Mouse (Mus musculus) kidney, postnatal 0 days (tissue): Measurements from ENCODE around the gene Cradd. TPM values are rescaled to one million over a fixed set of nuclear protein-coding genes. Genes with fewer than 3 reads are reported as not detected.

Experiments
- ATAC-seq: fragments of 200-750 bp; cut with Nextera tagmentation; replicated peaks from 2 replicates; pipeline ENCODE4 v1.8.0; 2017; ENCODE audit warnings: low read depth, moderate number of reproducible peaks, moderate TSS enrichment, moderate library complexity; ENCODE audit not compliant: low FRiP score
- DNase-seq: peaks from one replicate; pipeline ENCODE4 v3.0.0-alpha.2; 2016; ENCODE audit warnings: low spot score
- H3K27ac ChIP-seq: fragments of 300-500 bp; sonication (generic); 2 replicates; pipeline ENCODE4 v1.5.1; 2014; ENCODE audit warnings: mild to moderate bottlenecking
- H3K27me3 ChIP-seq: fragments of 300-500 bp; sonication (generic); 2 replicates; pipeline ENCODE4 v1.6.1; 2014; ENCODE audit warnings: low read length, mixed read lengths; ENCODE audit not compliant: insufficient read depth
- H3K36me3 ChIP-seq: fragments of 300-500 bp; sonication (generic); 2 replicates; pipeline ENCODE4 v1.6.1; 2014; ENCODE audit warnings: low read length, mixed read lengths; ENCODE audit not compliant: insufficient read depth
- H3K4me1 ChIP-seq: fragments of 300-500 bp; sonication (generic); replicated peaks from 2 replicates; pipeline ENCODE4 v1.6.1; 2014; ENCODE audit warnings: antibody characterized with exemption, low read length, mixed read lengths; ENCODE audit not compliant: insufficient read depth
- H3K4me2 ChIP-seq: fragments of 300-500 bp; sonication (generic); 2 replicates; pipeline ENCODE4 v1.6.1; 2014; ENCODE audit warnings: mild to moderate bottlenecking, low read length, moderate library complexity, mixed read lengths
- H3K4me3 ChIP-seq: fragments of 300-500 bp; sonication (generic); replicated peaks from 2 replicates; pipeline ENCODE4 v1.5.1; 2014; ENCODE audit warnings: low read depth, low read length
- H3K9ac ChIP-seq: fragments of 300-500 bp; sonication (generic); 2 replicates; pipeline ENCODE4 v1.6.1; 2014; ENCODE audit warnings: low read depth, low read length
- H3K9me3 ChIP-seq: fragments of 300-500 bp; sonication (generic); replicated peaks from 2 replicates; pipeline ENCODE4 v1.6.1; 2016; ENCODE audit warnings: low read length, inconsistent platforms, mixed read lengths
- CTCF ChIP-seq: IDR thresholded peaks from 2 replicates; pipeline ENCODE4 v1.5.1; 2016; ENCODE audit warnings: antibody characterized with exemption, low read depth, mild to moderate bottlenecking, moderate library complexity
- WGBS: fragments of 180-500 bp; shearing (Covaris S2); extraction: QIAGEN DNeasy Blood & Tissue Kit; methylation state at CpG from one replicate; pipeline ENCODE4 v1.1.7; 2014; 5-methylcytosine and 5-hydroxymethylcytosine counted together
- polyA plus RNA-seq: library from polyadenylated mRNA; unstranded; fragments of >200 nt; fragmentation: Nextera tagmentation; extraction: Ambion mirVana; gene quantifications from 2 replicates; pipeline ENCODE4 v1.2.1, GENCODE M21; 2015

Gene Cradd
- polyA plus RNA-seq, 1 experiment from 2014 or later: 10.5 TPM

DNA sequence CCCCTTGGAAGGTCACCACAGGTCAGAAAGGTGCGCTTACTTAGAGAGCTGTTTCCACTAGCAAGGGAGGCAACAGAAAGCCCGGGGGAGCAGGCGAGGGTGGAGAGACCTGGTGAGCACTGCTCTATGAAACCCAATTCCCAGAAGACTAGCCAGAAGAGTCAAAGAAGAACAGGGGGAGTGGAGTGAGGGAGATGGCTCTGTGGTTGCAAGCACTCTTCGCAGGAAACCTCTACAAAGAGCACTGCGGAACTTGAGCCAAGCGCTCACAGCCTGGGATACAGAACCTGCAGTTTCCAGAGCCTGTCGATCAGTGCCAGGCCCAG is 24.2 kb downstream of the Cradd start:
- H3K36me3 ChIP-seq: no peaks in the 10 kb centered on the region
- H3K9me3 ChIP-seq: no peaks in the 10 kb centered on the region
- no peaks in the 10 kb centered on the region for H3K4me1 ChIP-seq
- H3K4me3 ChIP-seq: no peak overlapping the region
- H3K27me3 ChIP-seq: no peaks in the 10 kb centered on the region
- H3K27ac ChIP-seq: no peak overlapping the region
- no peak overlapping the region for H3K9ac ChIP-seq
- no peak for ATAC-seq
- H3K4me2 ChIP-seq: no peak overlapping the region
- DNase-seq: no peak
- 62% methylated on average over 7 of the region's 7 CpGs for WGBS
- TF ChIP-seq CTCF: no peak

DNA sequence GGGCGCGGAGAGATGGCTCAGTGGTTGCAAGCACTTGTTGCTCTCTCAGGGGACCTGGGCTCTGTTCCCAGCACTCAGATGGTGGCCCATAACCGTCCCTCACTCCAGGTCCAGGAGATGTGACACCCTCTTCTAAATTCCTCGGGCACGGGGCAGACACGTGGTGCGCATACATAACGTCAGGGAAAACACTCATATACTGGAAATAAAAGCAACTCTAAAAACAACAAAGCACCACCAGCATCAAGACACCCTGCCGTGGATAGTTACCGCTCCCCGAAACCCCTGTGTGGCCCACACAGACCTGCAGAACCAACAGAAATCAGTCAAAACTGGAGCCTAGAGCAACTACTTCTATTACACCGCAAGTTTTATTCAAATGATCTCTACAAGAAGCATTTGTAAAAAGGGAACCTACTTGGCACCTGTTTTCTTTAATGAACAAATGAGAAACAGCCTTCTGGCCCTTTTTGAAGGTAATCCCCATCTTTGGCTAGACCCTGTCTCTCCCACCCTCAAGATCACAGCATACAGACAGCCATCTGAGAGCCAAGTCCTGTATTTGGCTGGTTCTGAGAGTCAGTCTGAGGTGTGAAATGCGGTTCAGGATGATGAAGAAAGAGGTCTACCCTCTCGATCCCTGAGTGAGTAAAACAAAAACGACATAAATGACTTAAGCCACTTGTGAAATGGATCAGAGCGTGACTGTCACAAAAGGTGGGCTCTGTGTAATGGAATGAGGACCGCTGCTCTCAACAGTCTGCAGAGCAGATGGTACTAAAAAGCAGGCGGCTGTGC is 24.7 kb downstream of the Cradd start:
- DNase-seq (no peak), ATAC-seq (no peak)
- Histone ChIP-seq H3K4me1 (no peaks in the 10 kb centered on the region), H3K9me3 (no peaks in the 10 kb centered on the region), H3K27me3 (no peaks in the 10 kb centered on the region), H3K27ac (no peak overlapping the region), H3K36me3 (no peaks in the 10 kb centered on the region), H3K4me2 (no peak overlapping the region), H3K4me3 (no peak overlapping the region), H3K9ac (no peak overlapping the region)
- TF ChIP-seq CTCF: no peak
- WGBS: 84% methylated on average over 18 of the region's 18 CpGs

DNA sequence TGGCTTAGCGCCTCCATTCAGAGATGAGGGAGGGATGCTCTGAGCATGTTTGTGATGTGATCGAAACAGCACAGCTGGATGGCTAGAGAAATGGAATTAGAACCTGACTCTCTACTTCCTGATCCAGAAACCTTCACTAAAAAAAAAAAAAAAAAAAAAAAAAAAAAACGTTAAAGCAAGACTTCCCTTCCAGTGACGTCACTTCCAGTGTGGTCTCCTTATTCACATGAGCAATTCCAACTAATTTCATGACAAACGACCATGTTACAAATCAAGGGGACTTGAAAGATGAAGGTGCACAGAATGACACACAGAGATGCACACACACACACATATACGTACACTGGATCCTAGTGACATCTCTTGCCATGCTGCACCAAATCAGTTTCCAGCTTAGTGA is 25.4 kb downstream of the Cradd start:
- Histone ChIP-seq H3K4me3 (no peak overlapping the region), H3K27ac (no peak overlapping the region), H3K27me3 (no peaks in the 10 kb centered on the region), H3K36me3 (no peaks in the 10 kb centered on the region), H3K9ac (no peak overlapping the region), H3K4me2 (no peak overlapping the region), H3K9me3 (no peaks in the 10 kb centered on the region), H3K4me1 (no peaks in the 10 kb centered on the region)
- DNase-seq (no peak), ATAC-seq (no peak)
- TF ChIP-seq CTCF: no peak
- 87% methylated on average over 6 of the region's 6 CpGs for WGBS

DNA sequence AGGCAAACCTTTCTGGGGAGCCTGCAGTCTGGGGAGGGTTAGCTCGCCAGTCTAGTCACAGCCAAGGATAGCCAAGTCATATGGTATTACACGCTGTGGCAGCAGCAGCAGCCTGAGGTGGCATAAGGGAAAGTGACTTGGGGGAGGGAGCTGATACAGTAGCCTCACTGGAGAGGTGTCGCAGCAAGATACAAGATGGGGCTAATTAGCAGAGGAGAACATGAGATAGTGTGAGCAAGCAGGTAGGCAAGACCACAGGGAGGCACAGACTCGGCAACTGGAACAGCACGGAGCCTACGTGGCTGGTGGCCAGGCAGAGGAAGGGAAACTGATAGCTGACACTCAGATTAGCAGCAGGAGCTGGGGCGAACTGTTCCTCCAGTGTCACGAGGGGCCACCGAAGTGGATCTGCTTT is 26.2 kb downstream of the Cradd start:
- no peak overlapping the region for H3K9ac ChIP-seq
- H3K27ac ChIP-seq: no peak overlapping the region
- H3K4me1 ChIP-seq: no peaks in the 10 kb centered on the region
- DNase-seq: no peak
- no peaks in the 10 kb centered on the region for H3K9me3 ChIP-seq
- H3K4me3 ChIP-seq: no peak overlapping the region
- H3K27me3 ChIP-seq: no peaks in the 10 kb centered on the region
- H3K4me2 ChIP-seq: no peak overlapping the region
- no peak for ATAC-seq
- TF ChIP-seq CTCF: no peak
- no peaks in the 10 kb centered on the region for H3K36me3 ChIP-seq
- 82% methylated on average over 9 of the region's 9 CpGs for WGBS

DNA sequence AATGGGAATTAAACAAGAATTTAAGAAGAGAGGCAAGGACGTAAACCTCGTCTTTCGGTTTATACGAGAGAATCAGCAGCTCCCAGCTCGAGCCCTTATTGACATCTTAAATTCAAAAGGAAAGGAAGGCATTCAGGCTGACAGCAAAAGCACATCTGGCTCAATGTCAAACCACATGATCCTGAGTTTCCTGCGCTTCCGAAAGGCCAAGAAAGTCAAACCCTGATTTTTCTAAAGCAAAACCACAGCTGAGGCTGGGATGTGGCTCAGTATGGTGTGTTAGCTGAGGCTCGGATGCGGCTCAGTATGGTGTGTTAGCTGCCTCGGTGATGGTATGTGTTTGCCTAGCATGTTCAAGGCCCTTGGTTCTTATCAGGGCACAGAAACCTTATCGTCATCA is 26.9 kb downstream of the Cradd start:
- H3K27me3 ChIP-seq: no peaks in the 10 kb centered on the region
- 63% methylated on average over 11 of the region's 11 CpGs for WGBS
- DNase-seq: peak; percentile 67
- no peak overlapping the region for H3K9ac ChIP-seq
- H3K27ac ChIP-seq: no peak overlapping the region
- H3K36me3 ChIP-seq: no peaks in the 10 kb centered on the region
- no peak for ATAC-seq
- H3K4me3 ChIP-seq: no peak overlapping the region
- H3K9me3 ChIP-seq: no peaks in the 10 kb centered on the region
- no peak overlapping the region for H3K4me2 ChIP-seq
- H3K4me1 ChIP-seq: no peaks in the 10 kb centered on the region
- TF ChIP-seq CTCF: no peak

DNA sequence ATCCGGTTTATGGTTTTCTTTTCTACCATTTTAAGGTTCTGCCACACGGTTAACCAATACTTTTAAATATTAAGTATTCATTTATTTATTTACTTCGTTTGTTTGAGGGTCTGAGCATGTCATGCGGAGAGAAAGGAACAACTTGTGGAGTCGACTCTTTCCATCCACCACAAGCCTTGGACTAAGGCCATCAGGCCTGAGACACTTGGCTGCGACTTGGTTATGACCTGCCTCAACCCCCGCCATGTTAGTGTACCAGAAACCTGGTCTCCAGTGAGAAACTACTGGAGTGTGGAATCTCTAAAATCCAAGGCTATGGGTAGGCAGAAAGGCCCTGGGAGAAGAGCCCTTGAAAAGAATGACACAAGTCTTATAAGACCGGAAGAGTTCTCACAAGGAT is 30.7 kb downstream of the Cradd start:
- no peak for DNase-seq
- Histone ChIP-seq H3K27ac (no peak overlapping the region), H3K27me3 (no peaks in the 10 kb centered on the region), H3K4me1 (no peaks in the 10 kb centered on the region), H3K4me2 (no peak overlapping the region), H3K9me3 (no peaks in the 10 kb centered on the region), H3K9ac (no peak overlapping the region), H3K4me3 (no peak overlapping the region), H3K36me3 (no peaks in the 10 kb centered on the region)
- ATAC-seq: no peak
- 92% methylated on average over 8 of the region's 8 CpGs for WGBS
- TF ChIP-seq CTCF: no peak

DNA sequence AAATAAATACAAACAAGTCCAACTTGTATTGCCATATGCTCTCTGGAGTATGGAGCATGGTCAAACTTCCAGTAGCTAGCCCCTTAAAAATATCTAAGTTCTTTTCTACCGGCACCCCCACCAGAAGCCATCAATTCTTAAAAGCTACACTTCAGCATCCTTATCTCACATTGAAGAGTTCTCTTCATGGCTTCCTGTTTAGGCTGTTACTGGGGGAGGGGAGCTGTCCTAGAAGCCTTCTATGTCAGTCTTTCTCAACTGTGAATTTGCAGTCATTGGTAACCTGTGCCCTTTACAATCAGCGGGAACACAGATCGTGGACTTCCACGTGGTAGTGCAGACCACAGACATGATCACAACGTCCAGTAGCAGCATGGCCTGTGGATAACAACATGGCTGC is 31.7 kb downstream of the Cradd start:
- no peak for TF ChIP-seq CTCF
- 86% methylated on average over 5 of the region's 5 CpGs for WGBS

More for the DNA sequence above, 31.7 kb downstream of the Cradd start:
- no peak overlapping the region for H3K4me3 ChIP-seq
- DNase-seq (no peak), ATAC-seq (no peak)
- H3K27me3 ChIP-seq: no peaks in the 10 kb centered on the region
- H3K9ac ChIP-seq: no peak overlapping the region
- no peaks in the 10 kb centered on the region for H3K4me1 ChIP-seq
- H3K36me3 ChIP-seq: no peaks in the 10 kb centered on the region
- no peak overlapping the region for H3K4me2 ChIP-seq
- H3K27ac ChIP-seq: no peak overlapping the region
- no peaks in the 10 kb centered on the region for H3K9me3 ChIP-seq
